Comparison of ENCODE assay signal across 13 mouse cellular contexts in the genomic region with DNA sequence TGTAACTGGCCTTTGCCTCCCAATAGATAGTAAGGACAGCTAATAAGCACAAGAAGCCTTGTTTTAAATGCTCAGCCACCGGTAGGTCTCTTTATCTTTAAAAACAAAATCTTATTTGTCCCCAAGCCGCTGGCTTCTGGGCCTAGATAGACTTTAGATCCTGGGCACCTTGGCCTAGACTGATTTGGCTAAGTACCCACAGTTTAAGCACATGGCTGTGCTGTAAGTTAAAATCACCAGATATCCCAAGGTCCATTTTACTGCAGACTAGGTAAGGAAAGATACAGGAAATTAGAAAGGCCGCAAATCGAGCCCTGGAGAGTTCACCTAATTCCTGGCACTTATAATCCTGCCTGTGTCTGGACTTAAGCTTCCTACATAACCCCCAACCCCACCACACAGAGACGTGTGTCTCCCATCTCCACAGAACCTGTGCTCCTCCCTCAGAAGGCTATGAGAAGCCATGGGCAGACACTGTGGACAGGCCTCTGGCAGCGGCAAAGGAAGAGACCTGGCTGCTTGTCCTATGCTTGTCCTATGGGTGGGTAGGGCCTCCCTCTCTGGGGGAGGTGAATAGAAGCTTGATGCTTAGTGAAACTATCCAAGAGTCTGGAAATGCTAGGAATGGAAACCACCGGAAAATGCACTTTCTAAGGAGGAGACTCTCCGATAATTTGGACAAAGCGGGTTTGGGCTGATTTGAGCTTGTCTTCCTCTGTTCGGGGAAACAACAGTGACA. TPM values are rescaled to one million over a fixed set of nuclear protein-coding genes. Genes with fewer than 3 reads are reported as not detected.
DNase-seq lines count a peak whose midpoint lies in the region; ATAC-seq and TF ChIP-seq lines count a peak whose summit lies in the region.
"Had no signal": no experiment of that assay in that cellular context is flagged by ENCODE, and none has a peak within 500 bp of the region (broad histone marks: within the 10 kb centered on the region; RNA-seq: fewer than 3 reads in every experiment).

No protein-coding gene starts in this region.

- DNase-seq in cerebellum, postnatal 14 days, result peak; percentile 46 to 59
- DNase-seq in cerebellum, postnatal 4 days (ENCODE audit: low spot score in 2 of 2), result no peak
- DNase-seq in layer of hippocampus, adult 2 months (ENCODE audit: low spot score in 2 of 2), result no peak
- no peak for DNase-seq in layer of hippocampus, adult 8-10 months (ENCODE audit: low spot score in 2 of 2)
- DNase-seq in B cell, adult 2 months, result no peak
- no peak for DNase-seq in frontal cortex, postnatal 25 days (ENCODE audit: low spot score in 2 of 2)
- DNase-seq: gastrocnemius, postnatal 10 days; kidney, adult 18-20 months had no signal

- H3K4me1 ChIP-seq in embryonic fibroblast, embryonic 13.5 days (ENCODE audit: control insufficient read depth, insufficient read depth, low read length), result peaks cover 28% of the 10 kb centered on the region
- H3K4me1 ChIP-seq in neural tube, embryonic 13.5 days (replicated peaks), result peaks cover 66% of the 10 kb centered on the region

- H3K9ac ChIP-seq in neural tube, embryonic 13.5 days, result 0 out of 2 replicates have a peak overlapping the region, but pooled peaks have one; percentile 17
- H3K9ac ChIP-seq: embryonic facial prominence, embryonic 13.5 days; heart, embryonic 15.5 days had no signal

- peak overlapping the region; percentile 3; the same call in 1 of the 2 replicates for H3K4me2 ChIP-seq in neural tube, embryonic 13.5 days
- H3K4me2 ChIP-seq: heart, embryonic 15.5 days; liver, embryonic 11.5 days had no signal

- peak overlapping the region; percentile 32; the same call in 1 of the 2 replicates for H3K4me3 ChIP-seq in layer of hippocampus, adult 2 months
- no peak overlapping the region for H3K4me3 ChIP-seq in embryonic fibroblast, embryonic 13.5 days (ENCODE audit: insufficient read depth, low read length)
- H3K4me3 ChIP-seq in neural tube, embryonic 13.5 days, result no peak overlapping the region
- H3K4me3 ChIP-seq: embryonic facial prominence, embryonic 13.5 days; heart, embryonic 15.5 days had no signal

- no peaks in the 10 kb centered on the region for H3K36me3 ChIP-seq in neural tube, embryonic 13.5 days
- H3K36me3 ChIP-seq: embryonic facial prominence, embryonic 13.5 days; heart, embryonic 15.5 days had no signal

- peaks cover 90% of the 10 kb centered on the region for H3K27me3 ChIP-seq in neural tube, embryonic 13.5 days

- no peak for TF ChIP-seq CTCF in layer of hippocampus, adult 2 months (conservative IDR thresholded peaks at IDR 0.05)
- no peak for TF ChIP-seq CTCF in embryonic fibroblast, embryonic 13.5 days (IDR thresholded peaks at IDR 0.05; ENCODE audit: borderline replicate concordance, insufficient read depth, low read length)

- TF ChIP-seq POLR2A in embryonic fibroblast, embryonic 13.5 days (IDR thresholded peaks at IDR 0.05; ENCODE audit: low read depth, low read length), result no peak

- 21% methylated on average over 10 of the region's 10 CpGs for WGBS in neural tube, embryonic 13.5 days

- ATAC-seq in neural tube, embryonic 13.5 days (ENCODE audit: low read depth), result no peak

- H3K9me3 ChIP-seq in neural tube, embryonic 13.5 days, result no peaks in the 10 kb centered on the region
- H3K9me3 ChIP-seq: embryonic facial prominence, embryonic 13.5 days; heart, embryonic 15.5 days had no signal

- H3K27ac ChIP-seq in layer of hippocampus, adult 2 months, result peak overlapping the region; percentile 97
- peak overlapping the region; percentile 34 for H3K27ac ChIP-seq in embryonic fibroblast, embryonic 13.5 days (ENCODE audit: insufficient read depth, low read length)
- peak overlapping the region; percentile 77 for H3K27ac ChIP-seq in neural tube, embryonic 13.5 days (replicated peaks)
- H3K27ac ChIP-seq: embryonic facial prominence, embryonic 13.5 days; heart, embryonic 15.5 days had no signal

RNA-seq across cellular contexts. Expression of gene Nfix, which starts 22.1 kb away (rescaled TPM):
- total RNA-seq in layer of hippocampus, adult 2 months (2021), result 100 to 1,000 TPM; 408 to 482 TPM
- 100 to 1,000 TPM; 453 to 552 (median 494) TPM for total RNA-seq in layer of hippocampus, adult 8-10 months (2022)
- 173 and 236 TPM in 2 replicates for polyA plus RNA-seq in embryonic fibroblast, embryonic 13.5 days (2011; ENCODE audit: insufficient read length, low read depth, missing spikeins)
- polyA plus RNA-seq in neural tube, embryonic 13.5 days (2015; fragmentation: Nextera tagmentation; extraction: Ambion mirVana), result 28.7 and 34.4 TPM in 2 replicates

RNA-seq across cellular contexts. Expression of gene Dand5, which starts 44.6 kb away (rescaled TPM):
- 10 to 100 TPM; 11.9 TPM for total RNA-seq in layer of hippocampus, adult 2 months (2021)
- 10 to 100 TPM in 1 of 4 experiments, 1 to 10 TPM in 3; 8.4 to 10.5 (median 8.9) TPM for total RNA-seq in layer of hippocampus, adult 8-10 months (2022)
- polyA plus RNA-seq in embryonic fibroblast, embryonic 13.5 days (2011; ENCODE audit: insufficient read length, low read depth, missing spikeins), result 2.0 and 2.3 TPM in 2 replicates
- polyA plus RNA-seq in neural tube, embryonic 13.5 days (2015; fragmentation: Nextera tagmentation; extraction: Ambion mirVana), result 12.3 and 12.8 TPM in 2 replicates

RNA-seq across cellular contexts. Expression of gene Gadd45gip1, which starts 53.3 kb away (rescaled TPM):
- 10 to 100 TPM; 23.3 to 26.1 TPM for total RNA-seq in layer of hippocampus, adult 2 months (2021)
- 10 to 100 TPM; 21.6 to 27.7 (median 23.3) TPM for total RNA-seq in layer of hippocampus, adult 8-10 months (2022)
- polyA plus RNA-seq in embryonic fibroblast, embryonic 13.5 days (2011; ENCODE audit: insufficient read length, low read depth, missing spikeins), result 11.7 and 12.6 TPM in 2 replicates
- polyA plus RNA-seq in neural tube, embryonic 13.5 days (2015; fragmentation: Nextera tagmentation; extraction: Ambion mirVana), result 35.1 and 39.8 TPM in 2 replicates

RNA-seq across cellular contexts. Expression of gene G430095P16Rik, which starts 55.3 kb away (rescaled TPM):
- total RNA-seq in layer of hippocampus, adult 2 months (2021), result under 1 TPM in 1 of 2 experiments, not detected in 1; 0.54 TPM
- not detected for total RNA-seq in layer of hippocampus, adult 8-10 months (2022)
- 0.74 TPM in 1 of 2 replicates, not detected in the other for polyA plus RNA-seq in embryonic fibroblast, embryonic 13.5 days (2011; ENCODE audit: insufficient read length, low read depth, missing spikeins)
- polyA plus RNA-seq in neural tube, embryonic 13.5 days (2015; fragmentation: Nextera tagmentation; extraction: Ambion mirVana), result 1.4 and 2.2 TPM in 2 replicates

Comparison
In these comparisons a context has a peak if more than half of its experiments do, and no peak if none do; other contexts are left out.
1. DNase-seq: peak in cerebellum, postnatal 14 days (2 of 2); none in cerebellum, postnatal 4 days (0 of 2), layer of hippocampus, adult 2 months (0 of 2), layer of hippocampus, adult 8-10 months (0 of 2), B cell, adult 2 months (0 of 2) and frontal cortex, postnatal 25 days (0 of 2).
2. H3K27ac ChIP-seq: peak in every context shown above with its lines; median percentile 97 in layer of hippocampus, adult 2 months; 77 in neural tube, embryonic 13.5 days; 34 in embryonic fibroblast, embryonic 13.5 days.